ENCODE assay signal across 26 mouse cellular contexts in the genomic region with DNA sequence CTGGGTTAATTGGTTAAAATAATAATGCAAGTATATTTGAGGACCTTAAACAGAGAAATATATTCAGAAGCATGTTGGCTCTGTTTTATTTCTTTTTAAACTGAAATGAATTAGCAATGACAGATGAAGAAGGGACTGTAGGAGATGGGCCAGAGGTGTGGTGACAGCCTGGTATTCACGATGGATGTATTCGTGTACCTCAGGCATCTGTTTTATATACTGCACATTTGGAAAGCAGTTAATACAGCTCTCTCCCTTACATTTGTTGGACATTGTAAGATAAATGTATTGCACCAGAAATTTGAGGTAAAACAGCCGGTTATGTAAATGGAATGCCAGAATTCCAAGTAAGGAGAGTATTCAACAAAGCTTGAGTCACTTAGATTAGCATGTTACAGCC.
"Had no signal": no experiment of that assay in that cellular context is flagged by ENCODE, and none has a peak within 500 bp of the region (broad histone marks: within the 10 kb centered on the region; RNA-seq: fewer than 3 reads in every experiment).

No protein-coding gene starts in this region.

- H3K27me3 ChIP-seq: heart, embryonic 13.5 days; heart, embryonic 15.5 days; hindbrain, embryonic 12.5 days; kidney, embryonic 15.5 days; limb, embryonic 12.5 days had no signal

- H3K4me3 ChIP-seq: heart, adult 2 months; heart, embryonic 13.5 days; heart, embryonic 15.5 days; hindbrain, embryonic 10.5 days; hindbrain, embryonic 12.5 days; kidney, embryonic 15.5 days; layer of hippocampus, adult 2 months; left cerebral cortex, adult 2 months; limb, embryonic 10.5 days; limb, embryonic 12.5 days had no signal

- DNase-seq: forebrain, postnatal 0 days; gastrocnemius, postnatal 14 days; gastrocnemius, postnatal 36 days; heart, adult 11 months; heart, adult 2 months; heart, postnatal 4 days; kidney, adult 18-20 months; kidney, adult 9 months; kidney, postnatal 10 days; kidney, postnatal 25 days; kidney, postnatal 4 days; liver had no signal

- ATAC-seq: forebrain, postnatal 0 days; hindbrain, embryonic 16.5 days; inflammation-experienced regulatory T-cells, adult 6 months had no signal

- H3K9ac ChIP-seq: forebrain, postnatal 0 days; heart, embryonic 13.5 days; heart, embryonic 15.5 days; hindbrain, embryonic 12.5 days; hindbrain, embryonic 14.5 days; kidney, embryonic 15.5 days; limb, embryonic 12.5 days had no signal

- H3K27ac ChIP-seq: heart, adult 2 months; heart, embryonic 15.5 days; hindbrain, embryonic 10.5 days; hindbrain, embryonic 12.5 days; hindbrain, embryonic 14.5 days; kidney, embryonic 15.5 days; layer of hippocampus, adult 2 months; left cerebral cortex, adult 2 months; limb, embryonic 10.5 days; limb, embryonic 12.5 days had no signal

- H3K36me3 ChIP-seq: heart, embryonic 13.5 days; heart, embryonic 15.5 days; hindbrain, embryonic 10.5 days; hindbrain, embryonic 12.5 days; kidney, embryonic 15.5 days; limb, embryonic 10.5 days; limb, embryonic 12.5 days had no signal

- H3K4me1 ChIP-seq: heart, embryonic 15.5 days; hindbrain, embryonic 10.5 days; hindbrain, embryonic 12.5 days; kidney, embryonic 15.5 days; limb, embryonic 10.5 days; limb, embryonic 12.5 days had no signal

- H3K4me2 ChIP-seq: heart, embryonic 11.5 days; heart, embryonic 13.5 days; heart, embryonic 15.5 days; hindbrain, embryonic 12.5 days; hindbrain, embryonic 14.5 days; kidney, embryonic 15.5 days; limb, embryonic 12.5 days; liver, embryonic 11.5 days had no signal

- H3K9me3 ChIP-seq: heart, embryonic 13.5 days; heart, embryonic 15.5 days; hindbrain, embryonic 10.5 days; hindbrain, embryonic 12.5 days; kidney, embryonic 15.5 days; limb, embryonic 10.5 days; limb, embryonic 12.5 days had no signal
